Mouse (Mus musculus): ENCODE measurements around the gene Tmem269. TPM values are rescaled to one million over a fixed set of nuclear protein-coding genes. Genes with fewer than 3 reads are reported as not detected.
A peak's percentile ranks its signal among the peaks of the same experiment; 100 is the strongest.

Gene Tmem269
- total RNA-seq, 2 experiments from 2014 or later = not detected

- no peak for DNase-seq (ENCODE audit: low spot score in 2 of 2)
Measured at GRCm38 (mm10) chr4:119183525-119183924, 34.5 kb downstream of the Tmem269 start.

GRCm38 (mm10) chr4:119181456-119181855 is 36.6 kb downstream of the Tmem269 start:
- no peak for DNase-seq (ENCODE audit: low spot score in 2 of 2)

- DNase-seq (ENCODE audit: low spot score in 2 of 2) = no peak
Measured at GRCm38 (mm10) chr4:119180133-119180707, 37.8 kb downstream of the Tmem269 start.

GRCm38 (mm10) chr4:119178331-119178730 is 39.7 kb downstream of the Tmem269 start:
- peak in 1 of 2 experiments; percentile 22 for DNase-seq (ENCODE audit: low spot score in 2 of 2)

GRCm38 (mm10) chr4:119177702-119178101 is 40.3 kb downstream of the Tmem269 start:
- no peak for DNase-seq (ENCODE audit: low spot score in 2 of 2)

- peak; percentile 85 to 87 for DNase-seq (ENCODE audit: low spot score in 2 of 2)
Measured at GRCm38 (mm10) chr4:119173851-119174453, 44.1 kb downstream of the Tmem269 start, which contains the start of gene Zfp691. TSS of gene Zfp691 (minus strand) at chr4:119174195.

GRCm38 (mm10) chr4:119172919-119173650 is 44.9 kb downstream of the Tmem269 start:
- no peak for DNase-seq (ENCODE audit: low spot score in 2 of 2)

GRCm38 (mm10) chr4:119167663-119168062 is 50.4 kb downstream of the Tmem269 start:
- DNase-seq (ENCODE audit: low spot score in 2 of 2) = peak; percentile 77 to 79

- DNase-seq (ENCODE audit: low spot score in 2 of 2) = no peak
Measured at GRCm38 (mm10) chr4:119167068-119167467, 50.9 kb downstream of the Tmem269 start.

- no peak for DNase-seq (ENCODE audit: low spot score in 2 of 2)
Measured at GRCm38 (mm10) chr4:119165916-119166315, 52.1 kb downstream of the Tmem269 start.

GRCm38 (mm10) chr4:119162990-119163389 is 55.0 kb downstream of the Tmem269 start:
- DNase-seq (ENCODE audit: low spot score in 2 of 2) = no peak

GRCm38 (mm10) chr4:119161358-119161757 is 56.7 kb downstream of the Tmem269 start:
- no peak for DNase-seq (ENCODE audit: low spot score in 2 of 2)

GRCm38 (mm10) chr4:119157891-119158290 is 60.1 kb downstream of the Tmem269 start:
- DNase-seq (ENCODE audit: low spot score in 2 of 2) = no peak

- DNase-seq (ENCODE audit: low spot score in 2 of 2) = peak; percentile 70 to 77
Measured at GRCm38 (mm10) chr4:119157186-119157585, 60.8 kb downstream of the Tmem269 start.

Other genes starting within 250 kb of the Tmem269 start
- 10 to 100 TPM; 20.9 to 29.3 TPM for gene Slc2a1, start 109.5 kb downstream of the Tmem269 start, total RNA-seq (2021)
- 10 to 100 TPM; 12.0 to 19.4 TPM for gene Zfp691, start 44.0 kb downstream of the Tmem269 start, total RNA-seq (2021)
- gene Ermap, start 28.2 kb downstream of the Tmem269 start, total RNA-seq (2021) = under 1 TPM; 0.06 to 0.10 TPM
- 10 to 100 TPM; 13.8 to 17.0 TPM for gene Svbp, start 22.9 kb downstream of the Tmem269 start, total RNA-seq (2021)
- 10 to 100 TPM; 22.8 to 33.3 TPM for gene AU022252, start 14.5 kb upstream of the Tmem269 start, total RNA-seq (2021)
- gene P3h1, start 14.7 kb upstream of the Tmem269 start, total RNA-seq (2021) = 10 to 100 TPM; 16.0 to 23.5 TPM
- under 1 TPM in 1 of 2 experiments, not detected in 1; 0.06 TPM for gene Cldn19, start 37.2 kb upstream of the Tmem269 start, total RNA-seq (2021)
- gene Ybx1, start 76.4 kb upstream of the Tmem269 start, total RNA-seq (2021) = 100 to 1,000 TPM; 714 to 717 TPM
- 10 to 100 TPM; 16.7 to 17.6 TPM for gene Ppih, start 102.3 kb upstream of the Tmem269 start, total RNA-seq (2021)
- 1 to 10 TPM; 8.2 to 8.7 TPM for gene Ccdc30, start 197.3 kb upstream of the Tmem269 start, total RNA-seq (2021)
- gene Ppcs, start 204.2 kb upstream of the Tmem269 start, total RNA-seq (2021) = 10 to 100 TPM; 39.4 to 41.0 TPM
- 1 to 10 TPM; 2.6 to 2.8 TPM for gene Zmynd12, start 204.6 kb upstream of the Tmem269 start, total RNA-seq (2021)

Measured in adrenal gland, adult 18-20 months (tissue).